Mouse (Mus musculus): ENCODE measurements around the gene Ap3s2.

The Ap3s2 gene

GRCm38 (mm10) chr7:79890436-79891221, 29.8 kb downstream of the Ap3s2 start:
- no peak for DNase-seq (ENCODE audit: low spot score in 2 of 2)

- no peak for DNase-seq (ENCODE audit: low spot score in 2 of 2)
Observed at GRCm38 (mm10) chr7:79888603-79889002, 31.8 kb downstream of the Ap3s2 start.

- DNase-seq (ENCODE audit: low spot score in 2 of 2), result no peak
Observed at GRCm38 (mm10) chr7:79883613-79884334, 36.7 kb downstream of the Ap3s2 start.

GRCm38 (mm10) chr7:79881901-79882300, 38.5 kb downstream of the Ap3s2 start:
- DNase-seq (ENCODE audit: low spot score in 2 of 2), result no peak

GRCm38 (mm10) chr7:79880998-79881397, 39.5 kb downstream of the Ap3s2 start:
- no peak for DNase-seq (ENCODE audit: low spot score in 2 of 2)

GRCm38 (mm10) chr7:79880033-79880432, 40.4 kb downstream of the Ap3s2 start:
- no peak for DNase-seq (ENCODE audit: low spot score in 2 of 2)

GRCm38 (mm10) chr7:79878455-79879025, 41.9 kb downstream of the Ap3s2 start:
- DNase-seq (ENCODE audit: low spot score in 2 of 2), result no peak

GRCm38 (mm10) chr7:79873407-79873806, 47.0 kb downstream of the Ap3s2 start:
- DNase-seq (ENCODE audit: low spot score in 2 of 2), result no peak

GRCm38 (mm10) chr7:79871797-79872345, 48.6 kb downstream of the Ap3s2 start:
- DNase-seq (ENCODE audit: low spot score in 2 of 2), result no peak

GRCm38 (mm10) chr7:79869072-79869719, 51.3 kb downstream of the Ap3s2 start:
- no peak for DNase-seq (ENCODE audit: low spot score in 2 of 2)

- no peak for DNase-seq (ENCODE audit: low spot score in 2 of 2)
Observed at GRCm38 (mm10) chr7:79868475-79868874, 52.0 kb downstream of the Ap3s2 start.

- no peak for DNase-seq (ENCODE audit: low spot score in 2 of 2)
Observed at GRCm38 (mm10) chr7:79867861-79868260, 52.6 kb downstream of the Ap3s2 start.

GRCm38 (mm10) chr7:79866294-79867000, 54.0 kb downstream of the Ap3s2 start:
- no peak for DNase-seq (ENCODE audit: low spot score in 2 of 2)

GRCm38 (mm10) chr7:79861794-79862193, 58.7 kb downstream of the Ap3s2 start:
- DNase-seq (ENCODE audit: low spot score in 2 of 2), result no peak

- DNase-seq (ENCODE audit: low spot score in 2 of 2), result no peak
Observed at GRCm38 (mm10) chr7:79860811-79861210, 59.6 kb downstream of the Ap3s2 start, which contains the start of gene Anpep. Anpep (minus strand) TSS chr7:79861059.

GRCm38 (mm10) chr7:79858956-79859630, 61.4 kb downstream of the Ap3s2 start:
- DNase-seq (ENCODE audit: low spot score in 2 of 2), result no peak

- no peak for DNase-seq (ENCODE audit: low spot score in 2 of 2)
Observed at GRCm38 (mm10) chr7:79858202-79858934, 62.1 kb downstream of the Ap3s2 start.

GRCm38 (mm10) chr7:79856305-79856704, 64.1 kb downstream of the Ap3s2 start:
- DNase-seq (ENCODE audit: low spot score in 2 of 2), result no peak

- DNase-seq (ENCODE audit: low spot score in 2 of 2), result no peak
Observed at GRCm38 (mm10) chr7:79847456-79848451, 72.7 kb downstream of the Ap3s2 start.

Data from right cerebral cortex, postnatal 36 days (tissue).